Mouse (Mus musculus): ENCODE measurements around the gene Wfdc3.
"Not testable (repeated sequence)": the region's sequence is repeated elsewhere in the genome, so short reads cannot be mapped to it uniquely, and the experiment has no call there.

Gene Wfdc3

GRCm38 (mm10) chr2:164737377-164738090 is 8.2 kb downstream of the Wfdc3 start:
- DNase-seq (ENCODE audit: low spot score), result no peak

DNA sequence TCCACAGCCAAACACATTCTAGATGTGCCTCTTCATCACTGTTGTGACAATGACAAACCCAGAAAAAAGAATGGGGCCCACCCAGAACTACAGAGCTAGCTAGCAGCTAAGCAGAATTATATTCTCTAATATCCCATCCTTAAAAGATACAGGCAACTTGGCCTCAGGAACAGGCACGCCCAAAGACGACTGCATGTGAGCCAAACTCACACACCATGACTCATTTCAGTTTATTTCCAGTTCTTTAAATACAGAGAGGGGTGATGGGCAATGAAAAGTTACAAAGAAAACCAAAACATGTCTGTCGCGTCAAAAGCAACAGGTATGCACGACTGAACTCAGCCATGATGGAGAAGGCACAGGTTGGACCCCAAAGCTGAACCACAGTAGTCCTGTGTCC is 10.3 kb downstream of the Wfdc3 start:
- no peak for DNase-seq (ENCODE audit: low spot score)

GRCm38 (mm10) chr2:164734839-164735238 is 10.9 kb downstream of the Wfdc3 start:
- DNase-seq (ENCODE audit: low spot score), result no peak

DNA sequence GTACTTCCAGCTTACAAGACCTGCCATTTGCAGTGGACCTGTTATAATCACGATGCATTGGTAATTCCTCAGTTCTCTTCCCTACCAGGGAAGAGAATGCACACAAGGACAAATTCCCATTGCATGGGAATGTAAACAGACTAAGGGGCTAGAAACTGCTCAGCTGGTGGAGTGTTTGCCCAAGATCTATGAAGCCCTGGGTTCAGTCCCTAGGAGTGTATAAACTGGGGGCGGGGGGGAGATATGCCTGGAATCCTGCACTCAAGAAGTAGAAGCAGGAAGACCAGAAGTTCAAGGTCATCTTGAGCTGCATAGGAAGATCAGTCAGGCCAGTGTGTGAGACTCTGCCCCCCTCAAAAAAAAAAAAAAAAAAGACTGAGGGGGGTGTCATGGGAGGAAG is 12.5 kb downstream of the Wfdc3 start:
- no peak for DNase-seq (ENCODE audit: low spot score)

DNA sequence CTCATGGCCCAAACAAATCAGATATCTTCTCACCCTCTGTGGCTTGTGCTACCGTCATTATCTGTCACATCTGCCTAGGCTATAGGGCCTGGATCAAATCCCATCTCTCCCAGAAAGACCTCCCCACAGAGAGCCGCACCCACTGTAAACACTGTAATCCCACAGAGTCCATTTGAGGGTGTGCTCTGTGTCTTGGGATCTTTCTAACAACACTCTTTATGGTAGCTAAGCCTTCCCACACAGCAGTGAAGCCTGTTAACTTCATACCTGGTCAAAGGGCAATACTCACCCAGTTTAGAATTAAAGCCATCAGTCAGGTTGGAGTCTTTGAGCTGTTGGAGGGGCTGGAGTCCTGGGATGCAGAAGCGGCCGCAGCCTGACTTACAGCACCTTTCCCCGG is 14.0 kb downstream of the Wfdc3 start:
- no peak for DNase-seq (ENCODE audit: low spot score)

DNA sequence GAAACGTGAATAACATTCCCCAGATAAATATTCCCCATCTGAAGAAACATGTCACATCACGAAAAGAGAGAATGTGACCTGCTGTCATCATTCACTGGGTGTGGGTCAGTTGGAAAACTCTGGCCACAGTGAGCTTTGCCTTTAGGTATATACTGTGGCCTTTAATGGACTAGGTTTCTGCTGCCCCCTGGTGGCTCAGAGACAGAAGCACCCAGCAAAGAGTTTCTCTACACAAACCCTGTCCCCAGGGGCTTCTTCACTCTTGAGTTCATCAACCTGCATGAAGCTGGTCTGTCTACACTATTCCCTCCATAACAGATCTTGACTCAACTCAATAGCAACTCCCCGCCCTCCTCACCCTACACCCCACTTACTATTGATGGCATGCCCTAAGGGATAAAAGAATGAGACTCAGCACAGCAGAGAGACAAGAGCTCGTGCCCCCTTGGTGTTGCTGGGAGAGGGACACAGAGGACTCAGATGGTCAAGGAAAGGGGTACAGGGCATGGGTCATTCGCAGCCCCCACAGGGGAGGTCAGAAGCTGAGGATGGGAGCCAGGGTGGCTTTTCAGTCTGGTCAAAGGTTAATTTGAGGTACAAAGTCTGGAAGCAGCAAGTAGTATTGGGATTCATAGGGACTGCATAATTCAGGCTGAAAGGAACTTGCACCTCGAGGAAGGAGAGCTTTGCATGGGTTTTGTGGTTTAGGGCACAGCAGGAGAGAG is 19.7 kb downstream of the Wfdc3 start:
- peak; percentile 90 for DNase-seq (ENCODE audit: low spot score)

- DNase-seq (ENCODE audit: low spot score), result no peak
Observed at GRCm38 (mm10) chr2:164723276-164723675, 22.5 kb downstream of the Wfdc3 start.

DNA sequence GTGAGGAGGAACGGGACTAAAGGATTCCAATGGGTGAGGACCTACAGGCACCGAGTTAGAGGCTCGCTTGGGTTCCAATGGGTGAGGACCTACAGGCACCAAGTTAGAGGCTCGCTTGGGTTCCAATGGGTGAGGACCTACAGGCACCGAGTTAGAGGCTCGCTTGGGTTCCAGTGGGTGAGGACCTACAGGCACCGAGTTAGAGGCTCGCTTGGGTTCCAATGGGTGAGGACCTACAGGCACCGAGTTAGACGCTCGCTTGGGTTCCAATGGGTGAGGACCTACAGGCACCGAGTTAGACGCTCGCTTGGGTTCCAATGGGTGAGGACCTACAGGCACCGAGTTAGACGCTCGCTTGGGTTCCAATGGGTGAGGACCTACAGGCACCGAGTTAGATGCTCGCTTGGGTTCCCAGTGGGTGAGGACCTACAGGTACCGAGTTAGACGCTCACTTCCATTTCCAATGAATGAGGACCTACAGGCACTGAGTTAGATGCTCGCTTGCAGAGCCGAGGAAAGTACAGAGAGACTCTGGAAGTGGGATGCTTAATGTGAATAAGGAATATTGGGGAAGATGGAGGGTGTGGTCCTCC is 29.4 kb downstream of the Wfdc3 start:
- DNase-seq (ENCODE audit: low spot score), result not testable (repeated sequence)

DNA sequence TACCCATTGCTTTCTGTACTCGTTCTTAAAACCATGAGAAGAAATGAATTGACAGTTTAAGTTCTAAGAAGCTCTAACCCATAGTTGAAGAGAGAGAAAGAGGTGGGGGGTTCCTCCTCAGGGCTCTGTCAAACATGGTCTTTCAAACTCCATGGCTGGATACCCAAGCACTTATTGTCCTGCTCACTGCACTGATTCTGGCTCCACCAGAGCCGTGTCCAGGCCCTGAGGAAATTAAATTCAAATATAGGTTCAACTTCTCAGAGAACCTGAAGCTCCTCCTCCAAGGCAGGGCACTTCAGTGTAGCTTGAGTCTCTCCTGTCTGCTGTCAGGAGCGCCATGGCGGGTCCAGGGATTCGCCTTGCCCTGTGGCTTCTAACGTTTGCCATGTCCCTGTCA is 30.7 kb downstream of the Wfdc3 start, which contains the start of gene Spint5:
Spint5 (plus strand) TSS at position 301 of the 400 bp plus-strand sequence.
- no peak for DNase-seq (ENCODE audit: low spot score)

- DNase-seq (ENCODE audit: low spot score), result no peak
Observed at GRCm38 (mm10) chr2:164705991-164706390, 39.7 kb downstream of the Wfdc3 start.

- DNase-seq (ENCODE audit: low spot score), result no peak
Observed at GRCm38 (mm10) chr2:164705328-164705727, 40.4 kb downstream of the Wfdc3 start.

- no peak for DNase-seq (ENCODE audit: low spot score)
Observed at GRCm38 (mm10) chr2:164704235-164704634, 41.5 kb downstream of the Wfdc3 start.

- DNase-seq (ENCODE audit: low spot score), result no peak
Observed at GRCm38 (mm10) chr2:164701761-164702160, 44.0 kb downstream of the Wfdc3 start.

DNA sequence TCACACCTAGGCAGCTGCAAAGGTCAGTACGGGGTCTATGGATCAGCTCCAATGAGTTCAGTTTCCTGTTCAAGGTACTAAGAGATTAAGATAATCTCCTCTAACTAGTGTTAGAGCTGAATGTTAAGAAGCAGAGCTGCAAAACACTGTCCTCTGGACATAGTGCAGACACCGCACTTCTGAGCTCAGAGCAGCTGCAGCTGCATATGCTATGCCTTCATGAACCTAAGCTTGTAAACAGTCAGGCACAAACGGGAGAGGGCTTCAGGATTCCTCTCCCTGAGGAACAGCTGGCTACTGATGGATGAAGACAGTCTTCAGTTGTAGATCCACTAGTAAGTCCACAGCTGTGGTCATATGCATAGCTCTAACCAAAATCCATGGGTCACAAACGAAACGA is 44.8 kb downstream of the Wfdc3 start:
- DNase-seq (ENCODE audit: low spot score), result no peak

GRCm38 (mm10) chr2:164698201-164698600 is 47.5 kb downstream of the Wfdc3 start, which contains the start of gene Spint4:
TSS of gene Spint4 (plus strand) at chr2:164698501.
- no peak for DNase-seq (ENCODE audit: low spot score)

DNA sequence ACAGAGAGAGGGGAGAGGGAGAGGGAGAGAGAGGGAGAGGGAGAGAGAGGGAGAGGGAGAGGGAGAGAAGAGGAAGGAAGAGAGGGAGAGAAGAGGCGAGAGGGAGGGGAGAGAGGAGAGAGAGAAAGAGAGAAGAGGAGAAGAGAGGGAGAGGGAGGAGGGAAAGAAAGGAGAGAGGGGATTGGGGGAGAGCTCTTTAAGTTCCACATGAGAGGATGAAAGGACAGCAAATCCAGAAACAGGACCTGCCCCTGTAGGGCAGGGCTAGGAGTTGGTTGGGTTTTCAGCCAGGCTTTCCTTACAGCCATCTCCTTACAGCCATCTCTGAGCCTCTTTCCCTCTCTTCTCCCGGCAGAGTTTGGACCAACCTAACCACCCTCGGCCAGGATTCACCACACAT is 60.9 kb downstream of the Wfdc3 start, which contains the start of gene Wfdc13:
Wfdc13 (plus strand) TSS at position 301 of the 400 bp plus-strand sequence.
- no peak for DNase-seq (ENCODE audit: low spot score)

Data from embryo, embryonic 10.5 days (tissue).